Mouse (Mus musculus): ENCODE data around the gene Tcf12. TPM values are rescaled to one million over a fixed set of nuclear protein-coding genes. Genes with fewer than 3 reads are reported as not detected.

Tcf12 gene
- total and polyA plus RNA-seq, 2 experiments from 2014 or later = 32.4 to 71.5 TPM

GRCm38 (mm10) chr9:72016021-72016420 lies 95.7 kb downstream of the Tcf12 start:
- H3K36me3 ChIP-seq (ENCODE audit: insufficient read depth) = no peaks in the 10 kb centered on the region
- H3K9ac ChIP-seq = no peak overlapping the region
- H3K27ac ChIP-seq (ENCODE audit: low read depth, low read length) = no peak overlapping the region
- WGBS = 100% methylated on average over 1 of the region's 1 CpGs
- H3K4me3 ChIP-seq (ENCODE audit: low read depth, low read length) = no peak overlapping the region
- H3K9me3 ChIP-seq (ENCODE audit: low read length) = no peaks in the 10 kb centered on the region
- no peak overlapping the region for H3K4me2 ChIP-seq (ENCODE audit: low read depth)
- ATAC-seq (no peak), DNase-seq (no peak)
- TF ChIP-seq CTCF (IDR thresholded peaks at IDR 0.05; ENCODE audit: low read depth) = no peak
- H3K4me1 ChIP-seq (ENCODE audit: insufficient read depth) = no peaks in the 10 kb centered on the region
- H3K27me3 ChIP-seq (ENCODE audit: insufficient read depth, low read length) = no peaks in the 10 kb centered on the region

GRCm38 (mm10) chr9:72014585-72015381 lies 96.9 kb downstream of the Tcf12 start:
- Histone ChIP-seq H3K4me1 (ENCODE audit: insufficient read depth) (no peaks in the 10 kb centered on the region), H3K27ac (ENCODE audit: low read depth, low read length) (no peak overlapping the region), H3K27me3 (ENCODE audit: insufficient read depth, low read length) (no peaks in the 10 kb centered on the region), H3K4me2 (ENCODE audit: low read depth) (no peak overlapping the region), H3K9me3 (ENCODE audit: low read length) (no peaks in the 10 kb centered on the region), H3K36me3 (ENCODE audit: insufficient read depth) (no peaks in the 10 kb centered on the region), H3K9ac (no peak overlapping the region), H3K4me3 (ENCODE audit: low read depth, low read length) (no peak overlapping the region)
- 80% methylated on average over 4 of the region's 4 CpGs for WGBS
- DNase-seq (no peak), ATAC-seq (no peak)
- TF ChIP-seq CTCF (IDR thresholded peaks at IDR 0.05; ENCODE audit: low read depth) = no peak

- no peaks in the 10 kb centered on the region for H3K9me3 ChIP-seq (ENCODE audit: low read length)
- no peak overlapping the region for H3K4me3 ChIP-seq (ENCODE audit: low read depth, low read length)
- no peak for TF ChIP-seq CTCF (IDR thresholded peaks at IDR 0.05; ENCODE audit: low read depth)
- ATAC-seq = no peak
- H3K27ac ChIP-seq (ENCODE audit: low read depth, low read length) = no peak overlapping the region
- DNase-seq = no peak
- H3K27me3 ChIP-seq (ENCODE audit: insufficient read depth, low read length) = no peaks in the 10 kb centered on the region
- no peak overlapping the region for H3K4me2 ChIP-seq (ENCODE audit: low read depth)
- H3K4me1 ChIP-seq (ENCODE audit: insufficient read depth) = no peaks in the 10 kb centered on the region
- 91% methylated on average over 1 of the region's 1 CpGs for WGBS
- no peak overlapping the region for H3K9ac ChIP-seq
- H3K36me3 ChIP-seq (ENCODE audit: insufficient read depth) = no peaks in the 10 kb centered on the region
Measured at GRCm38 (mm10) chr9:72013541-72013940, 98.1 kb downstream of the Tcf12 start.

- Histone ChIP-seq H3K36me3 (ENCODE audit: insufficient read depth) (no peaks in the 10 kb centered on the region), H3K4me2 (ENCODE audit: low read depth) (no peak overlapping the region), H3K27ac (ENCODE audit: low read depth, low read length) (no peak overlapping the region), H3K4me3 (ENCODE audit: low read depth, low read length) (no peak overlapping the region), H3K4me1 (ENCODE audit: insufficient read depth) (no peaks in the 10 kb centered on the region), H3K9me3 (ENCODE audit: low read length) (no peaks in the 10 kb centered on the region), H3K9ac (no peak overlapping the region), H3K27me3 (ENCODE audit: insufficient read depth, low read length) (no peaks in the 10 kb centered on the region)
- whole genome bisulfite sequencing = 28% methylated on average over 1 of the region's 1 CpGs
- no peak for TF ChIP-seq CTCF (IDR thresholded peaks at IDR 0.05; ENCODE audit: low read depth)
- no peak for DNase-seq
- no peak for ATAC-seq
Measured at GRCm38 (mm10) chr9:72008634-72009033, 103.0 kb downstream of the Tcf12 start.

- no peak overlapping the region for H3K27ac ChIP-seq (ENCODE audit: low read depth, low read length)
- no peak for TF ChIP-seq CTCF (IDR thresholded peaks at IDR 0.05; ENCODE audit: low read depth)
- no peak overlapping the region for H3K9ac ChIP-seq
- no peak overlapping the region for H3K4me3 ChIP-seq (ENCODE audit: low read depth, low read length)
- ATAC-seq (no peak), DNase-seq (no peak)
- 92% methylated on average over 3 of the region's 3 CpGs for WGBS
- H3K9me3 ChIP-seq (ENCODE audit: low read length) = no peaks in the 10 kb centered on the region
- no peaks in the 10 kb centered on the region for H3K4me1 ChIP-seq (ENCODE audit: insufficient read depth)
- H3K4me2 ChIP-seq (ENCODE audit: low read depth) = no peak overlapping the region
- H3K36me3 ChIP-seq (ENCODE audit: insufficient read depth) = no peaks in the 10 kb centered on the region
- no peaks in the 10 kb centered on the region for H3K27me3 ChIP-seq (ENCODE audit: insufficient read depth, low read length)
Measured at GRCm38 (mm10) chr9:71991147-71991546, 120.5 kb downstream of the Tcf12 start.

GRCm38 (mm10) chr9:71990376-71990775 lies 121.3 kb downstream of the Tcf12 start:
- Histone ChIP-seq H3K27me3 (ENCODE audit: insufficient read depth, low read length) (no peaks in the 10 kb centered on the region), H3K36me3 (ENCODE audit: insufficient read depth) (no peaks in the 10 kb centered on the region), H3K4me2 (ENCODE audit: low read depth) (no peak overlapping the region), H3K4me1 (ENCODE audit: insufficient read depth) (no peaks in the 10 kb centered on the region), H3K9ac (no peak overlapping the region), H3K4me3 (ENCODE audit: low read depth, low read length) (no peak overlapping the region), H3K9me3 (ENCODE audit: low read length) (no peaks in the 10 kb centered on the region), H3K27ac (ENCODE audit: low read depth, low read length) (no peak overlapping the region)
- no peak for DNase-seq
- WGBS = 40% methylated on average over 1 of the region's 1 CpGs
- ATAC-seq = no peak
- TF ChIP-seq CTCF (IDR thresholded peaks at IDR 0.05; ENCODE audit: low read depth) = no peak

- Histone ChIP-seq H3K4me3 (ENCODE audit: low read depth, low read length) (no peak overlapping the region), H3K27me3 (ENCODE audit: insufficient read depth, low read length) (no peaks in the 10 kb centered on the region), H3K36me3 (ENCODE audit: insufficient read depth) (no peaks in the 10 kb centered on the region), H3K4me2 (ENCODE audit: low read depth) (no peak overlapping the region), H3K4me1 (ENCODE audit: insufficient read depth) (no peaks in the 10 kb centered on the region), H3K27ac (ENCODE audit: low read depth, low read length) (no peak overlapping the region), H3K9me3 (ENCODE audit: low read length) (no peaks in the 10 kb centered on the region), H3K9ac (no peak overlapping the region)
- DNase-seq = no peak
- TF ChIP-seq CTCF (IDR thresholded peaks at IDR 0.05; ENCODE audit: low read depth) = no peak
- no peak for ATAC-seq
- 63% methylated on average over 1 of the region's 1 CpGs for WGBS
Measured at GRCm38 (mm10) chr9:71989663-71990062, 122.0 kb downstream of the Tcf12 start.

Data from forebrain, postnatal 0 days (tissue).